Mouse (Mus musculus) lung, postnatal 0 days (tissue): Measurements from ENCODE around the gene Cd52.

Experiments
- CTCF ChIP-seq: IDR thresholded peaks from 2 replicates; pipeline ENCODE4 v1.5.1; 2016; ENCODE audit warnings: antibody characterized with exemption, mild to moderate bottlenecking
- EP300 ChIP-seq: IDR thresholded peaks from 2 replicates; pipeline ENCODE4 v1.6.1; 2016; ENCODE audit warnings: antibody characterized with exemption, mild to moderate bottlenecking, control low read depth

DNA sequence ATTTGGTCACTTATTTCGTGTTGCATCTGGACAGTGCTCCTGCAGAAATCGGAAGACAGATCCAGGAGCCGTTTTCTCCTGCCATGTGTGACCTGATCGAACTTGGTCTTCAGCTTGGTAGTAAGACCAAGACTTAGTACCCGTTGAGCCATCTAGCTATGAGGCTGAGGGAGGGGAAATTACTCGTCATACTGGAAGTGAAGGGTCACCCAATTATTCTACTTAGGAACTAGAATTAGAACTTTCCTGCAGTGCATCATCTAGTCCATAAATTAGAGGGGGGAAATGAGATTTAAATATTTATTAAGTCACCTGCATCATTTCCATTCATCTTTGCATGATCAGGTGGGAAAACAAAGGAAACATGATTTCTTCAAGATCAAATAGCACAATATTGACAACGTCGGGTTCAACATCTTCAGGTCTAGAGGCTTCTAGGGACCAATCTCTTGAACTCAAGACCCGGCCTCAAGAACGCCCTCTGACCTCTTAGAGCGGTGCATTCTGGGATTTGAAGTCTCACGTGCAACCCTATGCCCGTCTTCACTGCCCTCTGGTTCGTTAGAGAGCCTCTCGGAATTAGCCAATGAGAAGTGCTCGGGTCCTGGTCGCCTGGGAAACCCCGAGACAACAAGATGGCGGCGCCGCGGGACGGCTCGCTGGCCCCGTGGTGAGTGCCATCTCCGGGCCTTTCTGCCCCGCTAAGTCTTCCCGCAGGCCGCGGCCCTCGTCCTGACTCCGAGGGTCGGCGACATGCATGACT lies 7.3 kb upstream of the Cd52 start, which contains the start of gene Ubxn11:
- TF ChIP-seq CTCF = no peak
- TF ChIP-seq EP300 = no peak
